Mouse (Mus musculus) hindbrain, postnatal 0 days (tissue): ENCODE measurements around the gene 2610008E11Rik. TPM values are rescaled to one million over a fixed set of nuclear protein-coding genes. Genes with fewer than 3 reads are reported as not detected.

ENCODE experiments used
- ATAC-seq: fragments of 200-750 bp; cut with Nextera tagmentation; 2 replicates; pipeline ENCODE4 v1.8.0; 2017; ENCODE audit warnings: mild to moderate bottlenecking, moderate TSS enrichment, moderate library complexity
- DNase-seq: peaks from one replicate; pipeline ENCODE4 v3.0.0-alpha.2; 2015; ENCODE audit warnings: low spot score
- H3K27ac ChIP-seq: fragments of 300-500 bp; sonication (generic); 2 replicates; pipeline ENCODE4 v1.5.1; 2014; ENCODE audit warnings: mild to moderate bottlenecking
- H3K27me3 ChIP-seq: fragments of 300-500 bp; sonication (generic); 2 replicates; pipeline ENCODE4 v1.6.1; 2014; ENCODE audit warnings: low read length, mixed read lengths; ENCODE audit not compliant: insufficient read depth
- H3K36me3 ChIP-seq: fragments of 300-500 bp; sonication (generic); 2 replicates; pipeline ENCODE4 v1.6.1; 2014; ENCODE audit warnings: low read length, mixed read lengths; ENCODE audit not compliant: insufficient read depth
- H3K4me1 ChIP-seq: fragments of 300-500 bp; sonication (generic); 2 replicates; pipeline ENCODE4 v1.6.1; 2014; ENCODE audit warnings: antibody characterized with exemption, low read length, mixed read lengths; ENCODE audit not compliant: insufficient read depth
- H3K4me2 ChIP-seq: fragments of 300-500 bp; sonication (generic); 2 replicates; pipeline ENCODE4 v1.6.1; 2014; ENCODE audit warnings: low read depth, mild to moderate bottlenecking, low read length, moderate library complexity, mixed read lengths
- H3K4me3 ChIP-seq: fragments of 300-500 bp; sonication (generic); 2 replicates; pipeline ENCODE4 v1.5.1; 2014; ENCODE audit warnings: low read length
- H3K9ac ChIP-seq: fragments of 300-500 bp; sonication (generic); replicated peaks from 2 replicates; pipeline ENCODE4 v1.6.1; 2014; ENCODE audit warnings: mild to moderate bottlenecking, low read length, moderate library complexity, mixed read lengths
- H3K9me3 ChIP-seq: fragments of 300-500 bp; sonication (generic); 2 replicates; pipeline ENCODE4 v1.6.1; 2016; ENCODE audit warnings: low read length, mixed read lengths
- CTCF ChIP-seq: IDR thresholded peaks from 2 replicates; pipeline ENCODE4 v1.5.1; 2016; ENCODE audit warnings: antibody characterized with exemption, control low read depth, low read depth
- polyA plus RNA-seq: library from polyadenylated mRNA; unstranded; fragments of >200 nt; fragmentation: Nextera tagmentation; extraction: Ambion mirVana; gene quantifications from 2 replicates; pipeline ENCODE4 v1.2.1, GENCODE M21; 2015
- total RNA-seq: library from RNA; depleted of rRNA; stranded (reverse); fragments of >200 nt; gene quantifications from 2 replicates; pipeline ENCODE4 v1.2.3, GENCODE M21; 2014; rRNA removed

The 2610008E11Rik gene
- total and polyA plus RNA-seq, 2 experiments from 2014 or later = 16.6 to 19.4 TPM

- no peaks in the 10 kb centered on the region for H3K9me3 ChIP-seq
- H3K9ac ChIP-seq = no peak within 1 kb of the TSS
- no peaks in the 10 kb centered on the region for H3K4me1 ChIP-seq
- TF ChIP-seq CTCF = no peak
- no peak within 1 kb of the TSS for H3K27ac ChIP-seq
- no peaks in the 10 kb centered on the region for H3K27me3 ChIP-seq
- ATAC-seq (no peak), DNase-seq (no peak)
- H3K36me3 ChIP-seq = no peaks in the 10 kb centered on the region
- no peak within 1 kb of the TSS for H3K4me2 ChIP-seq
- H3K4me3 ChIP-seq = no peak within 1 kb of the TSS
Measured at GRCm38 (mm10) chr10:79028441-79028840, 69.0 kb downstream of the 2610008E11Rik start, which contains the start of gene Olfr57. Gene Olfr57 (plus strand): TSS chr10:79028741.

Other genes starting within 250 kb of the 2610008E11Rik start
- gene Olfr1356, start 245.4 kb downstream of the 2610008E11Rik start, total RNA-seq = not detected in 2 replicates
- gene Olfr1356, start 245.4 kb downstream of the 2610008E11Rik start, polyA plus RNA-seq = not detected in 2 replicates
- gene Olfr1355, start 222.1 kb downstream of the 2610008E11Rik start, total RNA-seq = not detected in 2 replicates
- gene Olfr1355, start 222.1 kb downstream of the 2610008E11Rik start, polyA plus RNA-seq = not detected in 2 replicates
- gene Olfr1354, start 184.4 kb downstream of the 2610008E11Rik start, total RNA-seq = not detected in 2 replicates
- gene Olfr1354, start 184.4 kb downstream of the 2610008E11Rik start, polyA plus RNA-seq = not detected in 2 replicates
- gene Olfr8, start 147.0 kb downstream of the 2610008E11Rik start, total RNA-seq = not detected in 2 replicates
- not detected in 2 replicates for gene Olfr8, start 147.0 kb downstream of the 2610008E11Rik start, polyA plus RNA-seq
- not detected in 2 replicates for gene Olfr1353, start 134.3 kb downstream of the 2610008E11Rik start, total RNA-seq
- not detected in 2 replicates for gene Olfr1353, start 134.3 kb downstream of the 2610008E11Rik start, polyA plus RNA-seq
- gene Olfr1352, start 116.5 kb downstream of the 2610008E11Rik start, total RNA-seq = not detected in 2 replicates
- not detected in 2 replicates for gene Olfr1352, start 116.5 kb downstream of the 2610008E11Rik start, polyA plus RNA-seq
- not detected in 2 replicates for gene Olfr1351, start 85.1 kb downstream of the 2610008E11Rik start, total RNA-seq
- gene Olfr1351, start 85.1 kb downstream of the 2610008E11Rik start, polyA plus RNA-seq = 0.05 TPM in 1 of 2 replicates, not detected in the other
- not detected in 2 replicates for gene Olfr57, start 68.9 kb downstream of the 2610008E11Rik start, total RNA-seq
- 0.45 and 1.0 TPM in 2 replicates for gene Olfr57, start 68.9 kb downstream of the 2610008E11Rik start, polyA plus RNA-seq
- not detected in 2 replicates for gene Vmn2r80, start 51.2 kb upstream of the 2610008E11Rik start, total RNA-seq
- gene Vmn2r80, start 51.2 kb upstream of the 2610008E11Rik start, polyA plus RNA-seq = not detected in 2 replicates
- not detected in 2 replicates for gene Vmn2r81, start 150.1 kb upstream of the 2610008E11Rik start, total RNA-seq
- not detected in 2 replicates for gene Vmn2r81, start 150.1 kb upstream of the 2610008E11Rik start, polyA plus RNA-seq